Mouse (Mus musculus): ENCODE measurements at regions not wholly inside any gene's neighbourhood (a gene's known extent, or its start where the extent isn't known, plus 50 kb on each side); places are given as distances from the start of the nearest gene placed in this dataset.

- no peak for DNase-seq
- Histone ChIP-seq H3K36me3 (replicated peaks; ENCODE audit: insufficient read depth, low read length) (no peaks in the 10 kb centered on the region), H3K4me1 (ENCODE audit: insufficient read depth) (no peaks in the 10 kb centered on the region), H3K27ac (ENCODE audit: low read depth) (no peak overlapping the region), H3K4me3 (ENCODE audit: low read depth, low read length) (no peak overlapping the region), H3K27me3 (ENCODE audit: insufficient read depth, low read length) (no peaks in the 10 kb centered on the region), H3K9me3 (ENCODE audit: low read length) (peaks cover 7% of the 10 kb centered on the region), H3K4me2 (ENCODE audit: low read depth, low read length) (no peak overlapping the region), H3K9ac (replicated peaks) (no peak overlapping the region)
- TF ChIP-seq EP300 (IDR thresholded peaks at IDR 0.05; ENCODE audit: low read depth) (no peak), CTCF (IDR thresholded peaks at IDR 0.05; ENCODE audit: low read depth) (peak; percentile 66)
- no peak for ATAC-seq
Observed at GRCm38 (mm10) chr1:185546346-185546745, 91.7 kb downstream of the Slc30a10 start.

- DNase-seq (no peak), ATAC-seq (no peak)
- Histone ChIP-seq H3K36me3 (replicated peaks; ENCODE audit: insufficient read depth, low read length) (no peaks in the 10 kb centered on the region), H3K9ac (replicated peaks) (no peak overlapping the region), H3K27me3 (ENCODE audit: insufficient read depth, low read length) (no peaks in the 10 kb centered on the region), H3K9me3 (ENCODE audit: low read length) (no peaks in the 10 kb centered on the region), H3K27ac (ENCODE audit: low read depth) (no peak overlapping the region), H3K4me3 (ENCODE audit: low read depth, low read length) (no peak overlapping the region), H3K4me1 (ENCODE audit: insufficient read depth) (no peaks in the 10 kb centered on the region), H3K4me2 (ENCODE audit: low read depth, low read length) (no peak overlapping the region)
- 59% methylated on average over 9 of the region's 9 CpGs for WGBS (ENCODE audit: insufficient replicate concordance)
- no peak for TF ChIP-seq CTCF (IDR thresholded peaks at IDR 0.05; ENCODE audit: low read depth)
- no peak for TF ChIP-seq EP300 (IDR thresholded peaks at IDR 0.05; ENCODE audit: low read depth)
Observed at GRCm38 (mm10) chr1:185572761-185573530, 118.3 kb downstream of the Slc30a10 start.

- no peaks in the 10 kb centered on the region for H3K9me3 ChIP-seq (ENCODE audit: low read length)
- H3K4me2 ChIP-seq (ENCODE audit: low read depth, low read length) = no peak overlapping the region
- no peak for ATAC-seq
- H3K4me3 ChIP-seq (ENCODE audit: low read depth, low read length) = no peak overlapping the region
- H3K36me3 ChIP-seq (replicated peaks; ENCODE audit: insufficient read depth, low read length) = no peaks in the 10 kb centered on the region
- H3K4me1 ChIP-seq (ENCODE audit: insufficient read depth) = no peaks in the 10 kb centered on the region
- no peaks in the 10 kb centered on the region for H3K27me3 ChIP-seq (ENCODE audit: insufficient read depth, low read length)
- TF ChIP-seq CTCF (IDR thresholded peaks at IDR 0.05; ENCODE audit: low read depth) (no peak), EP300 (IDR thresholded peaks at IDR 0.05; ENCODE audit: low read depth) (no peak)
- no peak for DNase-seq
- no peak overlapping the region for H3K27ac ChIP-seq (ENCODE audit: low read depth)
- WGBS (ENCODE audit: insufficient replicate concordance) = 67% methylated on average over 4 of the region's 4 CpGs
- no peak overlapping the region for H3K9ac ChIP-seq (replicated peaks)
Observed at GRCm38 (mm10) chr1:185574978-185575377, 120.3 kb downstream of the Slc30a10 start.

GRCm38 (mm10) chr1:185579824-185580223 is 125.2 kb downstream of the Slc30a10 start:
- no peak overlapping the region for H3K27ac ChIP-seq (ENCODE audit: low read depth)
- no peaks in the 10 kb centered on the region for H3K9me3 ChIP-seq (ENCODE audit: low read length)
- ATAC-seq (no peak), DNase-seq (no peak)
- no peak overlapping the region for H3K4me3 ChIP-seq (ENCODE audit: low read depth, low read length)
- no peaks in the 10 kb centered on the region for H3K36me3 ChIP-seq (replicated peaks; ENCODE audit: insufficient read depth, low read length)
- no peak overlapping the region for H3K4me2 ChIP-seq (ENCODE audit: low read depth, low read length)
- no peaks in the 10 kb centered on the region for H3K4me1 ChIP-seq (ENCODE audit: insufficient read depth)
- no peaks in the 10 kb centered on the region for H3K27me3 ChIP-seq (ENCODE audit: insufficient read depth, low read length)
- 73% methylated on average over 1 of the region's 1 CpGs for WGBS (ENCODE audit: insufficient replicate concordance)
- TF ChIP-seq EP300 (IDR thresholded peaks at IDR 0.05; ENCODE audit: low read depth) (no peak), CTCF (IDR thresholded peaks at IDR 0.05; ENCODE audit: low read depth) (no peak)
- no peak overlapping the region for H3K9ac ChIP-seq (replicated peaks)

- H3K4me2 ChIP-seq (ENCODE audit: low read depth, low read length) = no peak overlapping the region
- no peak overlapping the region for H3K27ac ChIP-seq (ENCODE audit: low read depth)
- H3K4me1 ChIP-seq (ENCODE audit: insufficient read depth) = no peaks in the 10 kb centered on the region
- H3K4me3 ChIP-seq (ENCODE audit: low read depth, low read length) = no peak overlapping the region
- ATAC-seq (no peak), DNase-seq (no peak)
- H3K9ac ChIP-seq (replicated peaks) = no peak overlapping the region
- WGBS (ENCODE audit: insufficient replicate concordance) = 64% methylated on average over 6 of the region's 6 CpGs
- no peak for TF ChIP-seq EP300 (IDR thresholded peaks at IDR 0.05; ENCODE audit: low read depth)
- TF ChIP-seq CTCF (IDR thresholded peaks at IDR 0.05; ENCODE audit: low read depth) = no peak
- H3K9me3 ChIP-seq (ENCODE audit: low read length) = no peaks in the 10 kb centered on the region
- no peaks in the 10 kb centered on the region for H3K36me3 ChIP-seq (replicated peaks; ENCODE audit: insufficient read depth, low read length)
- no peaks in the 10 kb centered on the region for H3K27me3 ChIP-seq (ENCODE audit: insufficient read depth, low read length)
Observed at GRCm38 (mm10) chr1:185585191-185585870, 130.7 kb downstream of the Slc30a10 start.

GRCm38 (mm10) chr1:185587671-185588347 is 133.2 kb downstream of the Slc30a10 start:
- no peak overlapping the region for H3K27ac ChIP-seq (ENCODE audit: low read depth)
- ATAC-seq = no peak
- H3K4me1 ChIP-seq (ENCODE audit: insufficient read depth) = no peaks in the 10 kb centered on the region
- TF ChIP-seq CTCF (IDR thresholded peaks at IDR 0.05; ENCODE audit: low read depth) (no peak), EP300 (IDR thresholded peaks at IDR 0.05; ENCODE audit: low read depth) (no peak)
- no peak for DNase-seq
- WGBS (ENCODE audit: insufficient replicate concordance) = 66% methylated on average over 13 of the region's 13 CpGs
- H3K36me3 ChIP-seq (replicated peaks; ENCODE audit: insufficient read depth, low read length) = no peaks in the 10 kb centered on the region
- no peaks in the 10 kb centered on the region for H3K9me3 ChIP-seq (ENCODE audit: low read length)
- no peak overlapping the region for H3K9ac ChIP-seq (replicated peaks)
- H3K4me2 ChIP-seq (ENCODE audit: low read depth, low read length) = no peak overlapping the region
- no peaks in the 10 kb centered on the region for H3K27me3 ChIP-seq (ENCODE audit: insufficient read depth, low read length)
- H3K4me3 ChIP-seq (ENCODE audit: low read depth, low read length) = no peak overlapping the region
